Mouse (Mus musculus) layer of hippocampus, postnatal 25 days (tissue): ENCODE measurements around the gene Rhpn2. TPM values are rescaled to one million over a fixed set of nuclear protein-coding genes. Genes with fewer than 3 reads are reported as not detected.
"Not testable (repeated sequence)": the region's sequence is repeated elsewhere in the genome, so short reads cannot be mapped to it uniquely, and the experiment has no call there.

ENCODE experiments used
- DNase-seq, 2 experiments: peaks; one replicate each; pipeline ENCODE4 v3.0.0; 2022; ENCODE audit warnings: mixed read lengths in 2 of 2, low spot score in 1 of 2; ENCODE audit errors: extremely low spot score in 1 of 2
- total RNA-seq, 2 experiments: library from RNA; stranded (reverse); gene quantifications; 2 replicates each; pipeline ENCODE4 v1.2.3; 2021

Gene Rhpn2
- 1 to 10 TPM; 3.1 to 4.2 TPM for total RNA-seq

DNA sequence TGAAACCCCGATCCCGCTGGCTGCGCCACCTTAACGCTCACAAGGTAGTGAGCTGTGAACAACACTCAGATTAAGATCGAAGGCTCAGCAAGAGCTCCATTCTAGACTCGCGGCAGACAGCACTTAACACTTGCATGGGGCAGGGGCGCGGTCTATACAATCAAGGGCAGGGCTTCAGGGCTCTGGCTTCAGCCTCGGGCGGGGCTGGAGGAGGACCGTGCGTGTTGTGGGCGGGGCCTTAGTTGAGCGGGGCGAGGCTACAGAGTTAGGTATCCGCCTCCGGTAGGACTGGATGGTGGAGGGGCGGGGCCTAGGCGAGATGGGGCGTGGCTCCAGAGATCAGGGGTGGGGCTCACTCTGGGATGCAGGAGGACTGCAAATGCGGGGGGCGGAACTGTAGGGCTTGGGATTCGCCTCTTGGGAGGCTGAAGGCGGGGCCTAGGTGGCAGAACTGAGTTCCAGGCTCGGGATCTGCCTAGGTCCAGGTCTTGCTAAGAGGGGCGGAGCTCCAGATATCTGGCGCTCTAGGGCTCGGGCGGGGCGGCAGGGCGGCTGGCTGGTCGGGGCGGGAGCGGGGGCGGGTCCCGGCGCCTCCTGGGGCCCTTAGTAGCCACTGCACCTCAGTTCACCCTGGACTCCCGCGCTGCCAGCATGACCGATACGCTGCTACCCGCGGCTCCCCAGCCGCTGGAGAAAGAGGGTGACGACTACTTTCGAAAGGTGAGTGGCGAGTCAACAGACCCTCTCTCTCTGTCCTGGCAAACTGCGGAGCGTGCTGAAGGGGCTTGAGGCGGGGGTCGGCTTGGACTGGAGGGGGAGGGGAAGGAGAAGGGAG is at the start of gene Rhpn2:
Gene Rhpn2 (plus strand): TSS at position 479 of the 835 bp plus-strand sequence.
- DNase-seq, result peak; percentile 95 to 97

DNA sequence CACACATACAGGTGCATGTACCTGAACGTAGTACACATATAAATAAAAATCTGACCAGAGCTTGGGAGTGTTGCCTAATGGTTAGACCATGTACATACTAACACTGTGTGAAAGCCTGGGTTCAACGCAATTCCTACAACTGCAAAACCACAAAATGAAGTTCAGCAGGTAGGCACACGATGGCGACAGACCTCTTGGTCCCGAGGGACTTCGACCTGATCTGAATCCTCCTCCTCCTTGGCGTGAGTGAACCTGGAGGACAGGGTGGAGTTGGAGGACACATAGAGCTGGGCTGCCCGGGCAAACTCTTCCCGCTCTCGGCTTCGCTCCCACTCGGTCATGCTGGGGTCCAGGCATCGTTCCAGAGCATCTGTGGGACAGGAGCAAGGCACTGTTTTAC is 40.5 kb upstream of the Rhpn2 start:
- no peak for DNase-seq

DNA sequence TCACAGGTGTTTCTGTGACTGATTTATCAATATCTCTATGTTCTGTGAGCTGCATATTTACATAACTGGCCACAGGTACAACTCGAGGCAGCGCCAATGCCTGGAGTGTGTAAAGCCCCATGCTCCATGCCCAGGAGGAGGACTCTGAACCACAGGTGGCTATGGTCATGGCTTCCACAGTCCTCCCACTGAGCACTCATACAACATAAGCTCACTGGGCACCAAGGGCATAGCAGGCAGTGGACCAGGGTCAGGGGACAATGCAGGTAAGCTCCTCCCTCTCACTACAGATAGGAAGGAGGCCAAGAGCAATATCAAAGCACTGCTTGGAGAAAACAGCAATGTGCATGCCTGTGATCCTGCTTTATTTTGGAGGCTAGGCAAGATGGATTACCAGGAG is 38.3 kb upstream of the Rhpn2 start:
- DNase-seq, result no peak

DNA sequence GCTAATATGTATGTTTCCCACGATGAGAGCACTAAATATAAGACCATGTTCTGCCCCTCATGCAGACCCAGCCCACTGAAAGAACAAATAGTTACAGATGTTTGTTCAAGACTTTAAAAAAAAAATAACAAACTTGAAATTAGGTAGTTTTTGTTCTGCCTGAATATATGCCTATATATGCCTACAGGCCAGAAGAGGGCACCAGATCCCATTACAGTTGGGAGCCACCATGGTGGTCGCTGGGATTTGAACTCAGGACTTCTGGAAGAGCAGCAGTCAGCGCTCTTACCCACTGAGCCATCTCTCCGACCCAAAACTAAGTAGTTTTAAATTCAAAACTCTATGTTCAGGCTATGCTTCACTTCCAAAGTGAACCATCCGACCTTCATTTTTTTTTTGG is 36.1 kb upstream of the Rhpn2 start:
- no peak for DNase-seq

DNA sequence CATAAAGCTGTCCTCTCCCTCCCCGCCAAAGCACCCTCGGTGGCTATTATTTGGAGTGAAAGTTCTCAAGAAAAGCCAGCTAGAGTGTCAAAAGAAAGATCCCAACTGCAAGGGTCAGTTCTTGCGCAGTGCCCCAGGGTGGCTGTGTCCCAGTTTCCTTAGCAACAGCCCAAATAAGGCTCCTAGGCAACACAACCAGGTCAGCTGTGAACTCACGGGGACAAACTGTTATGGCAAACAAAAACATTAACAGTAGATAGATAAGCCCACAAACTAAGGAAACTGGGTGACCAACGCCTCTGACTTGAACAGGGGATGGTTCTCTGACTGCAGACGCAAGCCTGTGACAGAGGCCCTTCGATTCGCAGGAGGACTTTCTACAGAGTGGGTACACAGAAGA is 34.3 kb upstream of the Rhpn2 start:
- no peak for DNase-seq

DNA sequence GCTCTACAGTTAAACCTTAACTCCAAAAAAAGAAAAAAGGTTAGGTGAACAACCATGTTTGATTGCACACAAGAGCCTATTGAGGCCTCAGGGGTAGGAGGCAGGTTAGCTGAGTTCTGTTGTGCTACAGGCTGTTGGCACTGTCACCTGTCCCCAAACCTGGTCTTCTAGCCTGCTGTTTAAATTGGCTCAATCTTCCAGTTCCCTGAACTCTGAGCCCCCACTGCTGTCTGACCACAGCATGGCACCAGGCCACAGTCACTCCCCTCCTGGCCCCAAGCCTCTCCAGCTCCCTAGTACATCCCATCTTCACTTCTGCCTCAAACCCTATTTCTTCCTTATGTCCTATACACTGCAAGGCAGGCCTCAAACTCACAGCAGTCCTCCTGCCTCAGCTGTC is 33.2 kb upstream of the Rhpn2 start:
- no peak for DNase-seq

DNA sequence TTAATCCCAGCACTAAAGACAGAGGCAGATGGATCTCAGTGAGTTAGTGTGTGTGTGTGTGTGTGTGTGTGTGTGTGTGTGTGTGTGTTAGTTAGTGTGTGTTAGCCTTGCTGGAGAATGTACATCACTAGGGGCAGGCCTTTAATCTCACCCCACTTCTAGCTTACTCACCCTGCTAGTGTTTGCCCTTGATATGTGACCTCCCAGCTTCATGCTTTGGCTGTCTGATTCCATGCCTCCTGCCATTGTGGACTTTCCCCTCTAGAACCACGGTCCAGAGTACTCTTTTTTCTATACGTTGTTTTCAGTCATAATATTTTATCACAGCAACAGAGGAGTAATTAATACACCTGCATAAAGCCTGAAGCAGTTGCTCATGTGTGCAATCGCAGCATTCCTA is 22.8 kb upstream of the Rhpn2 start:
- no peak for DNase-seq

DNA sequence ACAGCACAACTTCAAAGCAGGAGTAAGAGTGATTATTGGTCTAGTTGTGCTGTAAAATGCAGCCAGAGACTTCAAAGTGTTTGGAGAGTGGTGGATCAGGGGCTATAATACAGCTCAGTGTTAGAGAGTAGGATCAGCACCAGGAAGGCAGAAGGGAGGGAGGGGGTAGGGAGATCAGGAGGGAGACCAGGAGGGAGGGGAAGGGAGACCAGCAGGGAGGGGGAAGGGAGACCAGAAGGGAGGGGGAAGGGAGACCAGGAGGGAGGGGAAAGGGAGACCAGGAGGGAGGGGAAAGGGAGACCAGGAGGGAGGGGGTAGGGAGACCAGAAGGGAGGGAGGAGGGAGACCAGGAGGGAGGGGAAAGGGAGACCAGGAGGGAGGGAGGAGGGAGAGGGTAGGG is 19.8 kb upstream of the Rhpn2 start:
- no peak for DNase-seq

DNA sequence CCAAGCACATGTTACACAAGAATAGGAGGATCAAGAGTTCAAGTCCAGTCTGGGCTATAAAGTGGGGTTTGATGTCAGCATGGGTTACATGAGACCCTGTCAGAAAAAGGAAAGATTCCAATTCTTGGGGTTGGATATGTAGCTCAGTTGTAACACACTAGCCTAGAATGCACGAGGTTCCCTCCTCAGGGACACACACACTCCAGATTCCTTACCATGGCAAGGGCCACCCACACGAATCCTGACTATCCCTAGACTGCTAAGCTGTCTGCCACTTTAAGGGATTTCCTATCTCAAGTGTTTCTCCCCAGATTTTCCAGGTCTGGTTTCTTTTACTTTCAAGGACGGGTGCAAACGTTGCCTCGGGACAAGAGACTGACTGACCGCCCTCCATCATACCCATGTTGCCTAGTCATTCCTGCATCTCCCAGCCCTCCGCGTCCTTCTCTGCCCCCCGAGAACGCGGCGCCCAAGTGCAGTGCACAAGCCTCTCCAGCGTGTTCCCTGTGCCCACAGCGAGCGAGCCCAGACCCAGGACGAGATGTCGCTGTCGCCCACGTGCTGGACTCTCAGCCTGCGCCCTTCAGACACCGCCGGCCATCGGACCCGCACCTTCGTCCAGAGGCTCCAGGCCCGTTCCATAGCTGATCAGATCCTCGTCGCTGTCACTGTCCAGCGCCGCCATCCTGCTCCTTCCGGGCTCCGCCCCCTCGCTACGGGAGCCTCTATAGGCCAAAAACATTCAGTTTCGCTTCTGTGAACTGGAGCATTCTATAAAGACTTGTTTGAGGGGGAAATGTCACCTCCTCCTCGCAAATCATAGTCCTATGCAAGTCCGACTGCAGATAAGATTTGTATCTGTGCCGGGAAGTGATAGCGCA is 16.0 kb upstream of the Rhpn2 start, which contains the start of gene Gpatch1:
Gene Gpatch1 (minus strand): TSS at position 712 of the 881 bp plus-strand sequence.
- DNase-seq, result peak; percentile 98 to 99

DNA sequence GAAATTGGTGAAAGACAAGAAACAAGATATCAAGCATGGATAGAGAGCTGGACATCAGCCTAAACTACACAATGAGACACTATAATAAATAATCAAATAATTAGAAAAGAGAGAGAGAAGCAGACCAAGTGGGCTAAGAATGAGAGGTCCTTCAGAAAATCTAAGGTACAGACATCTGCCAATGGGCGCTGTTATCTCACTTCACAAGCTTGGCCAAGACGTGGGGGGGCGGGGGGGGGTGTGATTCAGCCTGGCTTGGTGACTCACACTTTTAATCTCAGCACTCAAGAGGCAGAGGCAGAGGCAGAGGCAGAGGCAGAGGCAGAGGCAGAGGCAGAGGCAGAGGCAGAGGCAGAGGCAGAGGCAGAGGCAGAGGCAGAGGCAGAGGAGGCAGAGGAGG is 14.7 kb upstream of the Rhpn2 start:
- not testable (repeated sequence) for DNase-seq

DNA sequence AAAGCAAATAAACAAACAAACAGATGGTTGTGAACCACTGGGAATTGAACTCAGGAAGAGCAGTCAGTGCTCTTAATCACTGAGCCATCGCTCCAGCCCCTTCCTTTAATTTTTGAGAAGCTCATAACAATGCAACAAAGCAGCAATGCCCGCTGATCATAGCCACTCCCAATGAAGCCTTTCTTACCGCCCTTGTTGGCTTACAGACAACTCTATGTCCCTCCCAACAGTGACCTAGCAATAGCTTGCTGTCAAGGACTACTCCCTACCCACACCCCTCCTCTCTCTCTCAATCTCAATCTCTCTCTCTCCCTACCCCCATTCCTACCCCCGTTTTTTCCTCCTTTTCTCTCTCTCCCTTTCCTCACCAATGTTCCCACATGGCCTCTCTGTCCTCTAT is 14.2 kb upstream of the Rhpn2 start:
- no peak for DNase-seq

DNA sequence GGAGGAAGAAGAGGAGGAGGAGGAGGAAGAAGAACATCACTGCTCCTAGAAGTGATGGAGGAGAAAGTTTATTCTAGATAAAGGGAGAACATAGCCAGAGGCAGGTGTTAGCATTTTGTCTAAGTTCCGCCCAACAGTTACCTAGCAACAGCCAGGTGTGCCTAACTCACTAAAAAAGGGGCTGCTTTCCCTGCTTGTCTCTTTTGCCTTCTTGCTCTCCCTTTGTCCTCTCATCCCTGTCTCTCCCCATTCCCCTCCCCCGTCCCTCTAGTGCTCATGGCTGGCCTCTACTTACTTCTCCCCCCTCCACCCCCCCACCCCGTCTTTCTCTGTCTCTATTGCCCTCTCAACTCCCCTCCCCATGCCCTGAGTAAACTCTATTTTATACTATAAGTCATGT is 11.8 kb upstream of the Rhpn2 start:
- DNase-seq, result no peak

DNA sequence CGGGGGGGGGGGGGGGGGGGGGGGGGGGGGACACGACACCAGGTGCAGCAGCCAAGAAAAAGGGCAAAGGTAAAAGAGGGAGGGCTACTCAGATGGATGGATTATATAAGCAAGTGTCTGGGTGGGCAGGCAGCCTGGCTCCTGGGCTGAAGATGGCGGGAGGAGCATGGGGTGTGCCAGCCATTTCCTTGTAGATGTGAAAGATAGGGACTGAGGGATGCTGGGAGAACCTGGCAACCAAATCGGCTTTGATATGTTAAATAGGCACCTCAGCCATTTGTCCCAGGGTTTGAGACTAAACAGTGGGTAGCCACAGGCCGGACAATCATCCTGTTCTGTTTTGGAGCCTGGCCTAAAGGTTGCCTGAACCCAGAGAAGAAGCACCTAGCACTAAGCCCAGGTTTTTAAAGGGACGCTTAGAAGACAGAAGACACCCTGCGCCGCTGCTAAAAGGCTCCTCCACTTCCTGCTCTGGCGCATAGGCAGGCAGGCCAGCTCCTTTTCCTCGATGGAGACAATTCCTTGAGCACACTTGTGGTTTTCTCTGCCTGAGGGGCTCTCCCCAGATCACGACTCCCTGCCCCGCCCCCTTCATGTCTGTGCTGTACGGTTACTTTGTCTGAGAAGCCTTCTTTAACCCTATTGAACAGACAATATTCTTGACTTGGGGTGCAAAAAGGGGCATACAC is 11.1 kb upstream of the Rhpn2 start:
- DNase-seq, result no peak

DNA sequence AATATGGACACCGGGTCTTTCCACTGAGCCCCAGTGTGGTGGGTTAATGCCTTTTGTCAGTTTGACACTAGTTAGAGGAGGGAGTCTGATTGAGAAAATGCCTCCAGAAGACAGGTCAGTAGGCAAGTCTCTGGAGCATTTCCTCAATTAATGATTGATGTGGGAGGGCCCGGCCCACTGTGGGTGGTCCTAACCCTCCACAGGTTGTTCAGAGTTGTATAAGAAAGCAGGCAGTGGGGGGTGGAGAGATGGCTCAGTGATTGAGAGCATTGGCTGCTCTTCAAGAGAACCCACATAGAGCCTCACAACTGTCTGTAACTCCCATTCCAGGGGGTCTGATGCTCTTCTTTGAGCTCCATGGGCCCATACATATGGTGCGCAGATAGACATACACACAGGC is 2.4 kb upstream of the Rhpn2 start:
- no peak for DNase-seq

DNA sequence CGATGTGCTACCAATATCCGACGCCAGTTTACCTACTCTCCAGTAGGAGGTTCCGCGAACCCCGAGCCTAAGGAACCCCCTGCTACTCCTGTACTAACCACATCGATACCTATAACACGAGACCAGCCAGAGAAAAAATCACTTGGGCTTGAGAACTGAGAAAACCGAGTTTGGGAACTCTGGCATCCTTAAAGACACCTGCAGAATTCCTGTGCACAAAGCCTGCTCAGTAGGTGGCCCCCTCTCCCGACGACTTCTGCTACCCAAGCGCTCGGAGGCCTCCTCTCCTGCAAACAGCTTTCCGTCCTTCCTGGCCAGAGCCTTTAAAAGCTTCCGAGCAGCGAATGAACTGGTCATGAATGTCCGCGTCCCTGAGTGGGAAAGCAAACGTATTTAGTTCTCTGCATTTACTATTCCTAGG is 729 bp upstream of the Rhpn2 start:
- no peak for DNase-seq

DNA sequence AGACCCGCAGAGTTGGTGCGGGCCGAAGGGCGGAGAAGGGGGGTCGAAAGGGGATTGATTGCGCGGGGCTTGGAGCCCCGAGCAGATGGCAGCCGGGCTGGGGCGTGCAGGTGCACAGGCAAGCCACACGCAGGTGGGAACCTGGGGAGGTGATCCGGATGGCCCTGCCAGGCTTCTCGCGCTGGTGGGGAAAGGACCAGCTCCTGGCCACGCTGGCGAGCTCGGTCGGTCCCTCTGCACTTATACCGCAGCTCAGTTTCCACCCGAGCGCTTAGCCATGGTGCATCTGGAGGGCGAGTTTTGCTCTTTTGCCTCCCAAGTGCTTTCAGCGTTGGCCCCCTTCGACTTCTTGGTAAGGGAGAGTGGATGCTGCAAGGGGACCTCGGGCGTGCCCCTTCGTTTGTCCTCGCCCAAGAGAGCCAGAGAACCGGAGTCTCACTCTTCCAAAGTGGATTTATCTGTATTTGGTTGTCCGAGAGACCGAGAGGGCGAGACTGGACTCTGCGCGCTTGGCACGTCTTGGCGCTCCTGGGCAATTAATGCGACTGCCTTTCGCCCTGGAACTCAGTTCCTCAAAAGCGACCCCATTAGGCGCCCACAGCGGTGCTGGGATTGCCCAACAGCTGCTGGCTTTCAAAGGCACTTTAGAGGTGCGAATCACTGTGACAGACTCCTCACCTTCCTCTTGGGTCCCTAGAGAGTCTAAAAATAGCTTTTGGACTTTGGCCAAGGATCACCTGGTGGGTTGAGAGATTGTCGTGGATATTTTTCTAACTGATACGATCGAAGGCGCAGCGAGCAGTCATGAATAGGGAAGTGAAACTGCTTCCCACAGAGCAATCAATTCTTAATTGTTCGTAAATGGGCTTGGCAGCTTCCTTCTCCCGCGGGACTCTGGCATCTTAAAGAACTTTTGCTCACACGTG is 820 bp downstream of the Rhpn2 start:
- peak in 1 of 2 experiments; percentile 8 for DNase-seq

DNA sequence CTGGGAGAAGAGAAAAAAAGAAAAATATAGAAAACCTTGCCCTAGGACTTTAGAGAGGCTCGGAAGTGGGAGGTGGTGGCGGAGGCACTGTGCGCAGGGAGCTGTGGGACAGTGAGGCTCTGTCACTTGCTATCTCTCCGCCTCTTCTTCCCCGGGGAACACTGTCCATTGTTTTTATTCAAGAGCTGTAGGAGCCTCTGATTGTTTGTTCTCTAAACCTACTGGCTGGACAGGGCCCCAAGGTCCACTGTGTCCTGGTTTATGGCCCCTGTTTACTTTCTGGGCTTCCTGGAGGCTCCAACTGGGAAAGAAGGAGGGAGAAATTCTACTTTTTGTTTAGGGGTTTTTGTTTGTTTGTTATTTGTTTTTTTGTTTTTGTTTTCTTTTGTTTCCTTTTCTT is 6.2 kb downstream of the Rhpn2 start:
- no peak for DNase-seq

DNA sequence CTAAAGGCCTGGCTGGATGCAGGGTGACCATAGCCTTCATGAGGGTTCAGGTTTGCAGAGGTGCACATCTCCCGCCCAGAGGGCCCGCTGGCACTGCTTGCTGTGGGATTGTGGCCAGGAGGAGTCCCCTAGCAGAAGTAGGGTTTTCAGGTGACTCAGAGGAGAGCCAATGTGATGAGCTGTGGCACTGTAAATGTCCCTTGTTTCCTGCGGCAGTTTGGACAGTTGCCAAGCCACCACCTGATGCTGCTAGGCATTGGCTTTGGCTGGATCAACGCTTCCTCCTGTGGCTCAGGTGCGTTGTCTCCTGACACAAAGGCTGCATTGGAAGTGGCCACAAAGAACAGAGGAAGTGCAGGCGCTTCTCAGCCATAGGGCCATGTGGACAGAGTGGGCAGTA is 7.3 kb downstream of the Rhpn2 start:
- no peak for DNase-seq

DNA sequence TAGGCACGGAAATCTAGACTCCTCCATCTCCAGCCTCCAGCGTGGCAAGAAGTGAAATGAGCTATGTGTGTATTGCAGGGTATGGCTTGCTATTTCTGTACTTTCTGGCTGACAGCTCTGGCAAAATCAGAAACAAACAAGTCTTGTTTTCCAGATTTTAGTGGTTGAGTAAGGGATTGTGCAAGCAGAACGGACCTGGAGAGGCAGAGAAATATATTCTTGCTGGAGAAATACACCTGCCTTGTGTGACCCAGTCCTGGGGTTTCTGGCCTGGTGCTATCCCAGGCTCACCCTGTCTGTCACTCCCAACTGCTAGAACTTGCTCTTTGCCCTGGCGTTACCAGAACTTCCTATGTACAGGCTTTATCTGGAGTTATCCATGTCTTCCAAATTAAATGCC is 8.5 kb downstream of the Rhpn2 start:
- no peak for DNase-seq

DNA sequence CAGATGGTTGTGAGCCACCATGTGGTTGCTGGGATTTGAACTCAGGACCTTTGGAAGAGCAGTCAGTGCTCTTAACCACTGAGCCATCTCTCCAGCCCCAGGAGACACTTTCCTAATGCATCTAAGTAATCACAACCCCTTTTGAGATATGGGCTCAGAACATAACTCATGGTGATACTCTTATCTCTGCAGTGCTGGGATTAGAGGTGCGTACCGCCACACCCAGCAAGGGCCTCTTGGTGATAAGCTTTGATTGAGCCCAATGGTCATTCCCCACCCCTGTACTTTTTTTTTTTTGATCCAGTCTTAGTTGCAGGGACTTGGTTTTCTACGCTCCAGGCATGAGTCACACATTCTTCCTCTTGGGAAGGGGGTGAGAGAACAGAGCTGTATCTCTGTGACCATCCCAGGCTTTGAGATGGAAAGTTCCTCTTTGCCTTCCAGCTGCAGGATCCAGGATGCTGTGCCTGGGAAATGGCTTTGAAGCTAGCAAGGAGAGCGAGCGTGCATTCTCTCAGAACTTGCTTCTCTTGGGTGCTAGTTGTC is 10.9 kb downstream of the Rhpn2 start:
- DNase-seq, result no peak
